Mouse (Mus musculus) heart, adult 18-20 months (tissue): ENCODE measurements around the gene Aifm1. TPM values are rescaled to one million over a fixed set of nuclear protein-coding genes. Genes with fewer than 3 reads are reported as not detected.

ENCODE experiments used
- DNase-seq, 2 experiments: peaks; one replicate each; pipeline ENCODE4 v3.0.0; 2021 to 2022; ENCODE audit warnings: mixed read lengths in 1 of 2
- long read RNA-seq, 2 experiments: library from polyadenylated mRNA; stranded (forward); transcript quantifications; one replicate each; pipeline ENCODE4 v2.0.0; 2021
- total RNA-seq, 2 experiments: library from RNA; stranded (reverse); gene quantifications; 2 replicates each; pipeline ENCODE4 v1.2.3; 2021

Aifm1 gene
- total RNA-seq: 100 to 1,000 TPM; 105 to 111 TPM
- long read RNA-seq, experiment 1, transcript Aifm1-201 (16 exons, 2,237 nt): major isoform, 126 of 139 reads
- long read RNA-seq, experiment 1, partial matches to known transcripts: 5 of 139 reads
- long read RNA-seq, experiment 1, other reads (novel, unspliced or antisense): 7 of 139 reads
- long read RNA-seq, experiment 2, transcript Aifm1-201 (16 exons, 2,237 nt): major isoform, 70 of 78 reads
- long read RNA-seq, experiment 2, partial matches to known transcripts: 7 of 78 reads
- long read RNA-seq, experiment 2, other reads (novel, unspliced or antisense): 1 of 78 reads

DNA sequence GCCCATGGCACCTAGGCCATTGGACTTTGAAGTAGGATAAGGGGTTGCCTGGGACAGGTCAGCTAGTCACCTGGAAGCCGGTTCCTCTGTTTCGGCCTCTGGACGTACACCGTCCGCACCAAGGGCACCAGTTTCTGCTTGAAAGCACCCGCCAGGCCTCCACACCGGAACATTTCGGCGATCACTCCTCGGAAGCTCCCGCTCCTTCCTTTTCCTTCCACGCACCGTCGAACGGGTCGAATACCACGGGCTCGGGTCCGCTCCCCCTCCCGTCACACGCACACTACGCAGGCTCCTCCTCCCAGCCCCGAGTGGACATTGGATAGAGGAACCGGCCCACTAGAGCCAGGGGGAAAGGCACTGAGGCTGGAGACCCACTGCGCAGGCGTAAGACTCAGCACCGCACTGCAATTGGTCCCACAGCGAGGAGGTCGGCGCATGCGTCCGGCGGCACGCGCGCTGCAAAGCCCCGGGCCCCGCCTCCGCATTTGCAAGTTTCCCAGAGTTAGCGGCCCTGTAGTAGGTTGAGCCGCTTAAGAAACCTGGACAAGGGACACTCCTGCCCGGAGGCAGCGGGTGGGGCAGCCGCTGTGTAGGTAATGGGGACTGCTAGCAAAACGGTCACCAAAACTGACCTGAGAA is at the start of gene Aifm1:
TSS of gene Aifm1 (minus strand) at position 398 of the 642 bp plus-strand sequence.
- DNase-seq: peak; percentile 89 to 96

DNA sequence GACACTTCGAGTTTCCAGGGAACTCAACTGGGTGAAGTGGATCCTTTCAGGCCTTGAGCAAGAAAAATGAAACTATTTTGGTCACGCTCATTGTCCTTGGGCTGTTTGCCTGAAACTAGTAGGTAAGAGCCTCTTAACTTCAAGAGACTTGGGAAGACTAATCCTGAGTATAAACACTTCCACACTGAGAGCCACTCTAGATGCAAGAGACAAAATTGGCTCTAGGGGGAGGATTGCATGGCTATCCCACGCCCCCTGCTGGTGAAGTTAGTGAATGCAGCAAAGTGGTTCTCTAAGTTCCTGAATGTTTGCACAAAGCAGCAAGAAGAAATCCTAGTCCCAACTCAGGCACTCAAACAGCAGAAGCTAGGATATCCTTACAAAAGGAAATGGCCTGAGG is 18.8 kb upstream of the Aifm1 start:
- DNase-seq: peak; percentile 58 to 85

DNA sequence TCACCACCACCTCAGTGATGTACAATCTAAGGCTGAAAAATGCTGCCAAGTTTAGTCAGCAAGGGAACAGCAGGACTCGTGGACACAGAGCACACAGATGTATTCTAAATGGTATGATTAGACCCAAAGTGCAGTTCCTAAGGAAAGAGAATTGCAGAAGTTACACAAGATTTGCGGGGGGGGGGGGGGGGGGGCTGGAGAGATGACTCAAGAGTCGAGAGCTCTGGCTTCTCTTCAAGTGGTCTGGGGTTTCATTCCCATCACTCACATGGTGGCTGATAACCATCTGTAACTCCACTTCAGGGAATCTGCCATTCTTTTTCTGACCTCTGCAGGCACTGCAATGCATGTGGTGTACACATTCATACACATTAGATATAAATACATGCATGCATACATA is 13.1 kb upstream of the Aifm1 start:
- DNase-seq: no peak

DNA sequence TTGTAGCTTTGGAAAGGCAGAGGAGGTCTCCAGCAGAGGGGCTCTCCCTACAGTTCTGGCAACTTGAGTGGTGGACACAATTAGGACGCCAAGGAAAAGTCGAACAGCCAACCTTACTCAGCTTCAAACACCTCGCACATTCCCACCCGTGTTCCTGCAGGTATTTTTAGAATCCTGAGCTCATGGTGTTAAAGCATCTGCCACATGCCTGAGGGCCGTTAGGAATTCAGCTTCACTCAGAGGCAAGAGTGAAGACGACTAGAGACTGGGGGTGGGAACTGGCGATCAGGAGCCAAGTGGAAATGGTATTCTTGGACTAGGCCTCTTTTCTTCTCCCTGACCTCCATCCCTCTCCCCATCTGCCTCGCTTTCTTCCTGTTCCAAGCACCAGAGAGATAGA is 12.5 kb upstream of the Aifm1 start:
- DNase-seq: no peak

GRCm38 (mm10) chrX:48525332-48525731 is 12.0 kb upstream of the Aifm1 start:
- DNase-seq: no peak

DNA sequence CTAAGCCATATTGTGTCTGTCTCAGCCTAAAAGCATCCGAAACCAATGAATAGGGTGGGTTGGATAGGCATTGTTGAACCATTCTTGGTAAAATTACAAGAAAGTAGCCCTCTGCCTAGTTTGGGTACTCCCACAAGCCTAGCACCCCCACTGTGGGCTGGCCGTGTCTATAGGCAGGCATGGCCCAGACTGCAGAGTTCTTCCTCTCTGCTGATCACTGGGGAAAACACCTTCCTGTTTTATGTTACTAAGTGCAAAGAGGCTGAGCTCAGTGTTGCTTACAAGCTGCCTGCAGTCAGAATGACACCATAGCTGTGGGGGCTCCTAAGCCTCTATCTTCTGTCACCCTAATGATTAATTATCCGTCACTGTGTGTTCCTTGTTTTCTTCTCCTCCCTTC is 10.1 kb upstream of the Aifm1 start:
- DNase-seq: no peak

DNA sequence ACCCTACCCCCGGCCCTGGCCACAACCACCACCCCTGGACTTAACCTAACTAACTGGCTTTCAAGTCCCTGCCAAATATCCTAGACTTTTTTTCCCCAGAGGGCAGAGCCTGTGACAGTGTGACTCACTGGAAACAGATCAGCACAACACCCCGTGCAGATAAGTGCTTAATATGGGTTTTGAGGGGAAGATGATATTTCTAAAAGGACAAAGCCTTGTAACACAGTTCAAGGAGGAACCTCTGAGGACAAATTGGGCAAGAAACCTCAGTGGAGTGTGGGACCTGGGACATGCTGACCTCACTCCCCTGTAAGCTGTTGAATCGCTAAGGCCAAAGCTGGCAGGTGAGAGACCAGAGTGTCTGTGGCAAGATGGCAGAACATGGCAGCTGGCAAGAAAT is 8.3 kb upstream of the Aifm1 start:
- DNase-seq: no peak

- DNase-seq: no peak
Measured at GRCm38 (mm10) chrX:48519549-48520085, 6.3 kb upstream of the Aifm1 start.

DNA sequence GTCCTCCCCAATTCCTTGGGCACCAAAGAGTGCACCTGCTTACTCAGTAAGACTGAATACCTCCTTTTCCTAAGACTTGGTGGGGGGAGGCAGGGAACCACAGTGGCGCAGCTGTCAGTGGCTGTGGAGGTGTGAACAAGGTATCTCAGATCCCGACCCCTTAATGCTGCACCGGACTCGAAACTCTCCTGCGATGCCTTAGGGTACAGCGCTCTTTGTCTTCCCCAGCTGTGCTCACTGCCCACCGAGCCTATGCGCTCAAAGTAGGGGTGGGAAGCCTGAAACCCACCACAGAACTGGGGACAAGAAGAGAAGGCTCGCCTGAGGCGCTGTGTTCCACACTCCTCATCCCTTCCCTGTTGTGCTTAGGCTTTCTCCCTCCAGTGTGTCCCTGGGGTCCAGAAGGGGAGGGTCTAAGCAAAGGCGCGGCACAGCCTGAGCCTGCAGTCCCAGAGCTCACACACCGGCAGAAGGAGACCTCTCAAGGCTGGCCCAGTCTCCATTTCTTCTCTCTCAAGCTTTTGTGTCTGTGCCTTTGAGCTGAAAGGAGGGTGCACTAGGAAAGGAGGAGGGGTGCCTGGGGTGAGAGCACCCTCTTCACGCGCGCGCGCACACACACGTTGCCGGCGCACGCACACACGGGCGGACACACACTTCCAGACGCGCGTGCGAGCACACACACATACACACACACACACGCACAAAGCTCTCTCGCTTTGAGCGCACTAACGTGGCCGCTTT is 5.6 kb upstream of the Aifm1 start, which contains the start of gene Rab33a:
TSS of gene Rab33a (plus strand) at position 478 of the 741 bp plus-strand sequence.
- DNase-seq: no peak

GRCm38 (mm10) chrX:48518211-48518807 is 4.9 kb upstream of the Aifm1 start:
- DNase-seq: no peak

DNA sequence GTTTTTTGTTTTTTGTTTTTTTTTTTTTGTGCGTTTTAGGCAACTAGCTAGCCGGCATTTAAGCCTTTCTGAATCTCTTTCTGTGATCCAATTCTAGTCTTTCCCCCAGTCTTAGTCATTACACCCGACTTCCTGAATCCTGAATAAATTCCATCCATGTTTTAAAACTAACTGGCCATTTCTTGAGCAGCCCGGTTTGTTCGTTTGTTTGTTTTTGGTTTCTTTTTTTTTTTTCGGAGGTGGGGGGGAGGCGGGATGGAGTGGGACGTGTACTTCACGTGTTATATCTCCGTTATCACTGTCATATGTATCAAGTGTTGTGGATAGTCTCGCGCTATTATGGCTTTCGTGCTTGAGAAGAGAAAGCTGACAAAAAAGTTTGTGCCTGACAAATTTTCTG is 461 bp upstream of the Aifm1 start:
- no peak for DNase-seq

DNA sequence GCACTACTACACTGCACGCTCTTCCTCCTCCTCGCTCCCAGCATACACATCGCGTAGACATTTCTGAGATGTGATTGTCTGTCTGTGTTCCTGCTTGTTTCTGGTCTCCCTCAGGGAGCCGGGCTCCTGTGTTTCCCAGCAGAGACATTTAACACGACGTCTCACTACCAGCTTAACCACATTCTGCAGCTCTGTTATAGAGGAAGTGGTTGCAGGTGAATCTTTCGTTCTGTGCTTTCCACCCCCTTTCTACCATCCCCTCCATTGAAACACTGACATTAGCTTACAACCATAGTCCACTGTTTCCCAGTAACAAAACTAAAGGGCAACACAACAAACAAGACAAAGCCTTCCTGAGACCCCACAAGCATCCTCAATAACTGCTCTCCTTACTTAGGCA is 19.6 kb downstream of the Aifm1 start:
- DNase-seq: no peak

DNA sequence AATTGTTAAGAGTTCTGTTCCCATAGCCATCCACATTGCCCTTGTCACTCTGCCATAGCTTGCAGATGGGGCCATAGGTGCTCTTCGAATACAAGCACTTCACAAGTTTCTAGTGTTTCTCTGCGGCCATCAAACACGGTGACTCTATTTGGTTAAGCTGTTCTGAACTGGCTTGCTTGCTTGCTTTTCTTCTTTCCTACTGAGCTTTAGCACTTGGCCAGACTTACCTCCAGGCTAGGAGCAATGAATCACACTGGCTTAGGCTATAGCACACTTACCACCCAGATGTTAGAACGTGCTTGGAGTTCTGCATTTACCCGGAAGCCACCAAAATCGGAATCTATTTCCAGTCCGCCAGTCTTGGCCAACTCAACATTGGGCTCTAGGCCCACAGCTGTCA is 31.7 kb downstream of the Aifm1 start:
- no peak for DNase-seq

- no peak for DNase-seq
Measured at GRCm38 (mm10) chrX:48481095-48481494, 32.3 kb downstream of the Aifm1 start.

DNA sequence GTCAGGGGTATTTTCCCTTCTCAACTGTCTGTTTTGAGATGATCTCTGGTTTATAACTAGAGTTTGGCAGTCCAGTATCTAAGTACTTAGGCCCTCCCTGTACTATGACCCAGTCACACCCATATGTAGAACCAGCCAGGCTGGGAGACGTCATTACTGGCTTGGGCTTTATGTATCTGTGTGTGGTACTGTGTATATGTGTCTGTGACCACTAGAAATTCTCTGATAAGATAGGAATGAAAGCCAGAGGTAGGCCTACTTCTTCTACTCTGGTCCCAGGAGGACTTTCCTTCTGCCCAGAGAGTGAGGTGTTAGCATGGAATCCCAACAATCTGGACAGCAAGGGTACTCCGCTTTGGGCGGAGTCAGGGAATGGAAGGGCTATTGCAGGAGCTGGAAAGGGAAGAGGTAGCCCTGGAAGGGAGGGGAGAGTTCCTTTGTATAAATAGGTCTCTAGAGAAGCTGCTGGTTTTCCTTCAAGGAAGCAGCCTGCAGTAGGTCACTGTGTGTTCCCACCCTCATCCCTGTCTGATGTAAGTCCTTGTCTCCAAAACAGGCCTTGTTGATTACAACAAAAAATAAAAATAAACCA is 45.9 kb downstream of the Aifm1 start:
- DNase-seq: peak in 1 of 2 experiments; percentile 49

DNA sequence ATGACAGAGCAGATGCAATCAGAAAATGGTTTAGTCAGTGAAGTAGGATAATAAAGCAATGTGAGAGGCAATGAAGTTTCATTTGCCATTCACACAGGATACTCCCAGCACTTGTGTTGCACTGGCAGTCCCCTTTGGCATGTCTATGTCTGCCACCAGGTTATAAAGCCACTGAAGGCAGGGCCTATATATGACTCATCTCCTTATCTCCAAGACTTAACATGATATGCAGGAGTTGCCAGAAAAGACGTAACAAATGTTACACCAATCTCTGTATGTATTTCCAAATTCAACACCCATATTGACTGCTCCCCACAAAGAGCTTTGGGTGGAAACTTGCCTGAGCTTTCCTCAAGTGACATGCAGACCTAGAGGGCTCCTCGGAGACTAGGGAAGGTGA is 47.2 kb downstream of the Aifm1 start:
- DNase-seq: no peak

GRCm38 (mm10) chrX:48464436-48464835 is 48.9 kb downstream of the Aifm1 start:
- DNase-seq: no peak

- no peak for DNase-seq
Measured at GRCm38 (mm10) chrX:48463636-48464035, 49.7 kb downstream of the Aifm1 start.

- peak; percentile 75 to 82 for DNase-seq
Measured at GRCm38 (mm10) chrX:48462754-48463507, 50.4 kb downstream of the Aifm1 start, which contains the start of gene Elf4. Elf4 (minus strand) TSS chrX:48463132.

DNA sequence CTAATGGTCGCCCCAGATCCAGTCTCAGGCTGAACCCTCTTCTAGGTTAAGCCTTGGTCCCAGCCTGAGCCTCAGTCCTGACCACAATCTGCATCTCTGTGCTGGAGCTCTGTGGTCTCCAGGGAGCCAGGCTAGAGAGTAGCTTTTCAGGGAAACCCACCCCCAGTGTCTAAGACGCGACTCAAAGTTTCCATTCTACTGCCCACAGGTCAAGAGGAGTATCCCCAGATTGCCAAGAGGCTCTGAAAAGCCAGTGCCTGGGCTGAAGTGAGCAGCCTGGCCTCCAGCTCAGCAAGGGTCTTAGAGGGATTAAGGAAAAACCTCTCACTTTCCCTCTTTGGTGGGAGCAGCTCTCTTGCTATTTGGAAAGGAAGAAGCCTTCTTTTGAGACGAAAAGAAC is 51.1 kb downstream of the Aifm1 start:
- DNase-seq: no peak

GRCm38 (mm10) chrX:48461006-48461405 is 52.4 kb downstream of the Aifm1 start:
- DNase-seq: no peak
